Mouse (Mus musculus) cortical plate, adult 2 months (tissue): Measurements from ENCODE around the gene Slc17a7. TPM values are rescaled to one million over a fixed set of nuclear protein-coding genes. Genes with fewer than 3 reads are reported as not detected.
A peak's percentile ranks its signal among the peaks of the same experiment; 100 is the strongest.

Source experiments
- H3K27ac ChIP-seq: fragments of 200-500 bp; 2 replicates; pipeline ENCODE4 v1.5.1; 2012; ENCODE audit warnings: low read length, control low read depth, inconsistent platforms; ENCODE audit not compliant: insufficient read depth
- H3K4me1 ChIP-seq: fragments of 200-500 bp; 2 replicates; pipeline ENCODE4 v1.6.1; 2011; ENCODE audit warnings: low read length; ENCODE audit not compliant: control insufficient read depth, insufficient read depth
- H3K4me3 ChIP-seq: fragments of 200-500 bp; 2 replicates; pipeline ENCODE4 v1.5.1; 2011; ENCODE audit warnings: mild to moderate bottlenecking, low read length, control low read depth; ENCODE audit not compliant: insufficient read depth
- CTCF ChIP-seq: fragments of 200-500 bp; IDR thresholded peaks from 2 replicates; pipeline ENCODE4 v1.5.1; 2011; ENCODE audit warnings: mild to moderate bottlenecking, control low read depth, low read length; ENCODE audit not compliant: insufficient read depth; ENCODE audit errors: extremely low read depth
- POLR2A ChIP-seq: fragments of 200-500 bp; IDR thresholded peaks from 2 replicates; pipeline ENCODE4 v1.6.1; 2011; ENCODE audit warnings: mild to moderate bottlenecking, low read length, control low read depth; ENCODE audit not compliant: insufficient read depth; ENCODE audit errors: extremely low read depth
- polyA plus RNA-seq: library from polyadenylated mRNA; depleted of rRNA; stranded (reverse); fragments of >200 nt; gene quantifications from 2 replicates; pipeline ENCODE4 v1.2.3, GENCODE M21; 2012

Slc17a7 gene
- polyA plus RNA-seq, 1 experiment = 1,033 TPM

- H3K4me1 ChIP-seq = no peaks in the 10 kb centered on the region
- TF ChIP-seq POLR2A = no peak
- no peak for TF ChIP-seq CTCF
Observed at GRCm38 (mm10) chr7:45129776-45130512, 33.8 kb upstream of the Slc17a7 start.

DNA sequence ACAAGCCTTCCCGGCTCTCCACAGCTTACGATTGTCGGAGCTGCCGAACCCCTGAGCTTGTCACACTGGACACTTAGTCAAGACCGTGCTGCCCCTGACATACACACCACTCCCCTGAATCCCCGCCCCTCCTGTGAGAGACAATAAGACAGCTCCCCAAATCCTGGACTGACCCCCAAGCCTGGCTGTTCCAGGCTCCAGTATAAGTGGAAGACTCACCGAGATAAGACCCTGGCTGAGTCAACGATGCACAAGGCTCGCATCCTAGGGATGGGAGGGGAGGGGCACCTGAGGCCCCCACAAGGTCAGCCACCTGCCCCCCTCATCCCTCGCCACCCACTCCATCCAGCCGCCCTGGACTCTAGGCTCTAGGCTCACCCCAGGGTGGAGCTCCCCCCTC is 31.9 kb upstream of the Slc17a7 start:
- Histone ChIP-seq H3K27ac (no peak overlapping the region), H3K4me3 (no peak overlapping the region), H3K4me1 (no peaks in the 10 kb centered on the region)
- TF ChIP-seq CTCF (no peak), POLR2A (no peak)

More at GRCm38 (mm10) chr7:45129776-45130512, 33.8 kb upstream of the Slc17a7 start:
- peak overlapping the region; percentile 78; the same call in 1 of the 2 replicates for H3K4me3 ChIP-seq
- no peak overlapping the region for H3K27ac ChIP-seq

GRCm38 (mm10) chr7:45133446-45134159 is 30.1 kb upstream of the Slc17a7 start:
- TF ChIP-seq POLR2A = no peak
- TF ChIP-seq CTCF = no peak
- no peaks in the 10 kb centered on the region for H3K4me1 ChIP-seq
- H3K27ac ChIP-seq = no peak overlapping the region
- no peak overlapping the region for H3K4me3 ChIP-seq

DNA sequence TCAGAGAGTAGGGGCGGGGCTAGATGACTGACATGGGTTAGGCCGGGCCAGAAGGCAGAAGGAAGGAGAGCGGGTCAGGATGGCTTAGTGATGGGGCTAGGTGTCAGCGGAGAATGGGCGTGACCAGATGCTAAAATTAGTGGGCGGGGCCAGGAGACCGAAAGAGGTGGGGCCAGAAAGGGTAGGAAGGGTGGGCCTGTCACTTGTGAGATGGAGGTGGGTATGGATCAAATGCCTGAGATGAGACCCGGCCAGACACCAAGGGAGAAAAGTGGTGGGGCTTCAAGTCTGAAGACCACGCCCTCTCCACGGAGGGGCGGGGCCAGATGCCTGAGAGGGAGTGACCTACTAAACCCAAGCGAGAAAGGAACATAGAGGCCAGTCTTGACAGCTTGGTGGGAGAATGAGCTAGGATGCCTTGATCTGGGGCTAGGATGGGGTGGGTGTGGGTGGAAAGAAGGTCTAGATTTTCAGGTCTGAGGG is 29.2 kb upstream of the Slc17a7 start:
- no peak overlapping the region for H3K4me3 ChIP-seq
- no peak overlapping the region for H3K27ac ChIP-seq
- TF ChIP-seq CTCF (no peak), POLR2A (no peak)
- H3K4me1 ChIP-seq = no peaks in the 10 kb centered on the region

DNA sequence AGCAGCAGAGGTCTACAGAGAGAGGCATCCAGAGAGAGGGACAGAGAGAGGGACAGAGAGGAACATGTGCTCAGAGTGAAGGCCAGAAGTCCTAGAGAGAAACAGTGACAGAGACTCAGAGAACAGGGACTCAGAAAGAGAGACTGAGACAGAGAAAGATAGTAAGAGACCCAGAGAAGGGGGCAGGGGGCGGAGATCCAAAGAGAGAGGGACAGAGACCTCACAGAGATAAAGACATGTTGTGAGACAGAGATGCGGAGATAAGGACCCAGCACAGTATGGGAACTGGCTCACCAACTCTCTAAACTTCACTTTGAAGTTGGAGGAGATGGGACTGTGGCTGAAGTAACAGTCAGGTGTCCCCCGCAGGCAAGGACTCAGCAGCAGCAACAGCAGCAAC is 28.4 kb upstream of the Slc17a7 start:
- no peak overlapping the region for H3K4me3 ChIP-seq
- no peak overlapping the region for H3K27ac ChIP-seq
- no peaks in the 10 kb centered on the region for H3K4me1 ChIP-seq
- TF ChIP-seq CTCF (no peak), POLR2A (no peak)

DNA sequence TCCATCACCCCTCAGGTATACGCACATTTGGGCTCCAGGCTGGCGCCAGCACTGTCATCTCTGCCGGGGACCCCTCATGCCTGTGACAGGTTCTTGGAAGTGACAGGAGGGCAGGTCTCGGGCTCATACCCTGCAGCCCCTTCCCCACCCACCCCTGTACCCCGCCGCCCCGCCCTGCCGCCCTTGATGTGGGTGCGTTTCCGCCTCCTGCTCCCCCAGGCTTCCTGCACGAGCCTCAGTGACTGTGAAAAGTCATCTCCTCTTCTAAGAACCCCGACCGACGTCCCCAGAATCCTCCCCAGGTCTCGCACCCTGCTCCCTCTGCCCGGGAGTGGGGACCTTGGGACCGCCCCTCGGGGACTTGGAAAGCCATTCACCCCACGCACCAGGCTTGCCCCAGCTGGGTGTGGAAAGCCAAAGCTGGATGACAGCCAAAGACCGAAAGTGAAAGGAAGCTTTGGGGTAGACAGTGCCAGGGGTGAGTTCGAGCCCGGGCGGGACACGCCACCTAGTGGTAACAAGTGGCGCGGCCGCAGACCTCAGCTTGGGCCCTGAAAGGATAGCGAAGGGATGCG is 27.7 kb upstream of the Slc17a7 start, which contains the start of the genes Gm45713 and Flt3l:
TSS of gene Gm45713 (minus strand) at position 239 of the 575 bp plus-strand sequence.
TSS of gene Flt3l (minus strand) at position 440 of the 575 bp plus-strand sequence.
- no peaks in the 10 kb centered on the region for H3K4me1 ChIP-seq
- TF ChIP-seq CTCF = peak; percentile 81
- no peak for TF ChIP-seq POLR2A
- H3K27ac ChIP-seq = no peak within 1 kb of the TSS
- peak within 1 kb of the TSS; percentile 38 for H3K4me3 ChIP-seq

- Histone ChIP-seq H3K27ac (no peak overlapping the region), H3K4me1 (no peaks in the 10 kb centered on the region), H3K4me3 (no peak overlapping the region)
- TF ChIP-seq POLR2A = no peak
- no peak for TF ChIP-seq CTCF
Observed at GRCm38 (mm10) chr7:45137171-45138006, 26.4 kb upstream of the Slc17a7 start.

- no peak overlapping the region for H3K4me3 ChIP-seq
- TF ChIP-seq CTCF (no peak), POLR2A (no peak)
- no peak overlapping the region for H3K27ac ChIP-seq
- H3K4me1 ChIP-seq = no peaks in the 10 kb centered on the region
Observed at GRCm38 (mm10) chr7:45138403-45138802, 25.3 kb upstream of the Slc17a7 start.
